Mouse (Mus musculus) brain, embryonic 18.5 days (tissue): Measurements from ENCODE around the gene Keap1.
"Not testable (repeated sequence)": the region's sequence is repeated elsewhere in the genome, so short reads cannot be mapped to it uniquely, and the experiment has no call there.

Experiments used
- DNase-seq: peaks from one replicate; pipeline ENCODE4 v3.0.0-alpha.2; 2012; ENCODE audit warnings: low read depth, low spot score

Keap1 gene

DNA sequence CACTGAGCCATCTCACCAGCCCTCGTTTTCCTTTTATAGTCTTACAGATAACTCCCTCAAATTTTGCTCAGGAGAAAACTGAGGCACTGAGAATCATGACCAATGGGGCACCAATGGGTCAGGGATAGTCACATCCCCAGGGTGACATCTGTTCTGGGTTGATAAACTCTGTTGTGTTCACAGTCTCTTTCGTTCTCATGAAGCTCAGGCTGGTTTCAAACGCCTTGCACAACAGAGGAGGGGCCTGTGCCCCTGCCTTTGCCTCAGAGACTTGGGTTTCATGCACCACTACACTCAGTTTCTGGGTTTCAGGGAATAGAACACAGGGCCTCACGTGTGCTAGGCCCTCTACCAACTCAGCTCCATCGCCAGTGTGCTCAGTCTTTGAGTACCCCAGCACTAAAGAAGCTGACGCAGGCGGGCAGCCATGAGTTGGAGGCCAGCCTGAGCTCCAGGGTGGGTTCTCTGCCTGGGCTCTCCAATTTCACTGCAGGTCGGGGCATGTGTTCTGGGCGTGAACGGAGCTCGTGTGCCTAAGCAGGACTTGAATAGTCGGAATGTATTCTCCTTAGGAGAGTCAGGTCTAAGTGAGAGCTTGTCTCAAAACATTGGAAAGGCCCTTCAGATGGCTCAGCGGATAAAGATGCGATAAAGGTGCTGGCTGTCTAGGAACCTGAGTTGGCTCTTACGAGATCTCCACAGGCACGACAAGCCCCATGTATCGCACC lies 25.3 kb upstream of the Keap1 start:
- DNase-seq, result no peak

DNA sequence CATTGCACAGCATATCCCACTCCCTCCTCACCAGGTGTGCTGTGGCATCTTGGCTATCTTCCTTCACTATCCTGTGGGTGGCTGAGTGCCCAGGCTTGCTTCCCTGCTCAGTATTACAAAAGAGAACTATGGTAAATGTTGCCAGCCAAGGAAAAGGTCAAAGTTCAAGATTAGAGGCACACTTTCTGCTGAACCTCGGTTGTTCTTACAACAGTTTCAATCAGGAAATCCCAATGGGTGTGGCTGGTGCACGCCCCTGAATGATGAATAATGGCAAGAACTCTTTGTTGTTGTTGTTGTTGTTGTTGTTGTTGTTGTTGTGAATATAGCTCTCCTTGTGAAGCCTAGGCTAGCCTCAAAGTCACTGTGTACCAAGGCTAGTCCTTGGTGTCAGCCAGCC lies 22.7 kb upstream of the Keap1 start:
- no peak for DNase-seq

DNA sequence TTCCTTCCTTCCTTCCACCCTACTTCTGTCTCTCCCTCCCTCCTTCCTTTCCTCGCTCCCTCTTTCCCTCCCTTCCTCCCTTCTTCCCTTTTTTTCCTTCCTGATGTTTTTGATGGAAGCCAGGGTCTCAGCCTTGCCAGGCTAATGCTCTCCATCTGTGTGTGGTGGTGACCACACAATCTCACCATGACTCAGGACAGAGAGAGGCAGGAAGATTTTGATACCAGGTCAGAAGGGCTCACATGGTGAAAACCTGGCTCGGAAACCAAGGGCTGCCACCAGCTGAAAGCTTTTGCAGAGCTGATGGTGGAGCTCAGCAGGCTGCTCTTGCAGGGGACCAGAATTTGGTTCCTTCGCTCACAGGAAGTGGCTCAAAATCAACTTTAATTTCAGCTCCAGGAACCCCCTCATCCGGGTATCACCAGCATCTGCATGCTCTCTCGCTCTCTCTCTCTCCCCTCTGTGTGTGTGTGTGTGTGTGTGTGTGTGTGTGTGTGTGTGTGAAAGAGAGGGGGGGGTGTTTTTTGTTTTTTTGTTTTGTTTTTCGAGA lies 21.4 kb upstream of the Keap1 start:
- no peak for DNase-seq

DNA sequence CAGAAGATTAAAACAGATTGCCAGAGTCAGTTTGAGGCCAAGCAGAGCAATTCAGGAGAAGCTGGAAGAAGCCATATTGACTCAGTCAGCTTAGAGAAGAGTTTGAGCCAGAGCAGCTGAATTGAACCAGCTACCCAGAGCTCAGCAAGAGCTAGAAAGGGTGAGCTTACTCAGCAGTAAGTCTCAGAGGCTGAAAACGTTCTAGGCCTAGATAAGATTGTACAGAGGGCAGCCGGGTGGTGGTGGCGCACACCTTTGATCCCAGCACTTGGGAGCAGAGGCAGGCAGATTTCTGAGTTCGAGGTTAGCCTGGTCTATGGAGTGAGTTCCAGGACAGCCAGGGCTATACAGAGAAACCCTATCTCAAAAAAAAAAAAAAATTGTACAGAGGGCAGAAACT lies 17.2 kb upstream of the Keap1 start:
- not testable (repeated sequence) for DNase-seq

- no peak for DNase-seq
Measured at GRCm38 (mm10) chr9:21254690-21255089, 15.5 kb upstream of the Keap1 start.

DNA sequence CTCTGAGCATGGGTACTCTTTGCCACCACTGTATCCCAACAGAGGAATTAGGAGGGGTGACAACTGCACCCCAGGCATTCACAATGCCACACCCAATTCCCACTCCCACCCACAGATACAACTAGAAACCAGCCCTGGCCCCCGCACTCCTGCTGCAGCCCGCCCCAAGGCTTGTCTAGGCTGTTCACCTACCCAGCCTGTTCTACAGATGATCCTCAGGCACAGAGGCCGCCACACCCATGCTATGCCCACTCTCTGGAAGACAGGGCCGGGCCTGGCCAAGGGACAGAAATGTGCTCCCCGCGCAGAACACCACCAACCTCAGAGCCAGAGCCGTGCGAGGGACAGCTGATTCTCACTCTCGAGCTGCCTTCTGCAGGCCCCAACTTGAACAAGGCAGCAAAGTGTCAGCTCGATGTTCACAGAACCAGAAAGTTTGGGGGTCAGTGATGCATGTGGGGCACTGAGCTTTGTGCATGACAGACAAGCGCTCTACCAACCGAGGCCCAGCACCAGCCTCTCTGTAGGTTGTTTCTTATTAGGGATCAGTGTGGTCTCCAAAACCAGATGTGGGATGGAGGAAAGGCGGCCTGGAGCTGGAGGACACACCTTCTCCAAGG lies 12.1 kb upstream of the Keap1 start:
- DNase-seq, result no peak

DNA sequence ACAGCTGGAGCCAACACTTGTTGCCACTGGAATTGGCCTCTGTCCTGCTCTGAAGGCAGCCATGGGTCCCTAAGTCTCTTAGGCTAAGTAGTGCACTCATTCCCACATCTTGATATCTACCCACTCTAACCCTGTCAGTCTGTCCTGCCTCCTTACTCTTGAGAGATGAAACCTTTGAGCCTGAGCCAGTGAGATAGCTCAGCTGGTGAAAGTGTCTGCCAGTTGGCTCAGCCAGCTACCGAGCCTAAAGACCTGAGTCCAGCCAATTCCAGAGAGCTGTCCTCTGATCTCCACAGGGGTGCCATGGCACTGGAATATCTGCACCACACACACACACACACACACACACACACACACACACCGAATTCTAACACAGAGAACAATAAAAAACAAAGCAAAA lies 11.3 kb upstream of the Keap1 start:
- no peak for DNase-seq

GRCm38 (mm10) chr9:21249629-21250508 lies 10.7 kb upstream of the Keap1 start:
- no peak for DNase-seq

DNA sequence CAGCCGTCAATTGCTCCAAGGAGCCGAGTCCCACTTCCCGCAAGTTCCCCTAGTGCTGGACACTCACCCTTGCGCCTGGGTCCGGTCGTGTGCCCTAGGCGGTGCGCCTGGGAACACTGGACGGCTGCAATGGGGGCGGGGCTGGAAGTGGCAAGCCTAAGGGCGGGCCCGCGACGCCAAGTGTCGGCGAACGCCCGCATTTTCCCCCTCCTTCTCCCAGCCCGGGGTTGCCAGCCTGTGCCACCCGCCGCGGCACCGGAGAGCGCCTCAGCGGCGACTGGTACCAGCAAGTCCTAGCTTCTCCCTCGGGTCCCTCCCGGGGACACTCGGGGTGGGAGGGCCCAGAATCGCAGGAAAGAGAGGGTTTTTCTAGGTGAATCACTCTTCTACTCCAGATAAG lies 9.2 kb upstream of the Keap1 start, which contains the start of gene S1pr5:
Gene S1pr5, minus strand, starts transcription at position 118 of the 400 bp plus-strand sequence.
- no peak for DNase-seq

- DNase-seq, result no peak
Measured at GRCm38 (mm10) chr9:21246342-21246741, 7.2 kb upstream of the Keap1 start.

GRCm38 (mm10) chr9:21245113-21245487 lies 5.9 kb upstream of the Keap1 start:
- no peak for DNase-seq

DNA sequence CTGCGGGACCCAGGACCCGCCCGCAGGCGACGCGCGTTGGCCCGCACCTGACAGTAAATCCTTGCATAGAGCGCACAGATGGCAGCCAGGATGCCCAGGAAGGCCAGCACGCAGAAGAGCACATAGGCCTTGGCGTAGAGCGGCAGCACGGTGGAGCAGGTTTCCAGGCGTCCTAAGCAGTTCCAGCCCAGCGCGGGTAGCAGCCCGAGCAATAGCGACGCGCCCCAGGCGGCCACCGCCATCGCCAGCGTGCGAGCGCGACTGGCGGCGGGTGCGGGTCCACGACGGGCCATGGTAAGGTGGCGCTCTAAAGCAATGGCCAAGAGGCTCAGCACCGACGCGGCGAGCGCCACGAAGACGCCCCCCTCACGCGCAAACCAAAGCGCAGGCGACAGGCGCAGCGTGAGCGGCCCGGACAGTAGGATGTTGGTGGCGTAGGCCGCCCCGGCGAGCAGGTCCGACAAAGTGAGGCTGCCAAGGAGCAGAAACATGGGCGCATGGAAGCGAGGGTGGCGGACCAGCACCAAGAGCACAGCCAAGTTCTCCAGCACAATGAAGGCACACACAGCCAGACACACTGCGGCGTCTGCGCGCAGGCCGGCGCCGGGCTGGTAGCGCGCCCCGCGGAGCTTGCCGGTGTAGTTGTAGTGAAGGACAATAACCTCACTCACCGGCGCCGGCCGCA lies 5.4 kb upstream of the Keap1 start:
- DNase-seq, result no peak

GRCm38 (mm10) chr9:21243826-21244427 lies 4.8 kb upstream of the Keap1 start:
- no peak for DNase-seq

- no peak for DNase-seq
Measured at GRCm38 (mm10) chr9:21241343-21241742, 2.2 kb upstream of the Keap1 start.

GRCm38 (mm10) chr9:21239465-21239848 lies 296 bp upstream of the Keap1 start:
- no peak for DNase-seq

DNA sequence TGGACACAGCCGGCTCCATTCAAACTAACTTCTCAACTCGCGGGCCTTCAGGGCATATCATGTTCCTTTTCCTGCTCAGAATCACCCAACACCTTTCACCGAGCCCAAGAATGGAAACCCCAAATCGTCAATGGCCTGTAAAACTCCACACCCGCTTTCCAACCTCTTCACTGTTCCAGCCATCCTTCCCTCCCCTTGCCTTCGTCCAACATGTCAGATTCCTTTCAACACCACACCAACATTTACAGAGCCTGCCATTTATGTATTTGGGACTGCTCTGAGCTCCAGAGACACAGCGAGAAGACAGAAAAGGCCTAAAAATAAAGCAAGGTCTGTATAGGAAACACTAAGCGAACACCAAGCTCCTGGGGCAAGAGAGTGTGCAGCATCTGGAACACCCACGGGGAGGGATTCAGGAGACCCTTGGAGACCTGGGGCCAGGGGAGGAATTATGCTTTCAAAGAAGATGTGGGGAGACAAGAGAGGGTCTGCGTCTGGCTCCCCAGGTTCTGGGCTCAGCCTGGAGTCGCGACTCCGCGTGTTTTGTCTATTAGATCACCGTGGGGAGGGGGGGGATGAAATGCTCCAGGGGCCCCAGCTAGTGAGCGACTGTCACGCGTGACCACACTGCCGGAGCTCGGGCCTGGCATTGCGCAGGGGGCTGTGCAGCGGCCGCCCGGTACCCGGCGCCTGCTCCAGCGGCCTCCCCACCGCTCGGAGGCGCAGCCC lies 993 bp downstream of the Keap1 start:
- DNase-seq, result no peak

GRCm38 (mm10) chr9:21237368-21238003 lies 1.7 kb downstream of the Keap1 start:
- no peak for DNase-seq

- no peak for DNase-seq
Measured at GRCm38 (mm10) chr9:21236991-21237367, 2.2 kb downstream of the Keap1 start.

DNA sequence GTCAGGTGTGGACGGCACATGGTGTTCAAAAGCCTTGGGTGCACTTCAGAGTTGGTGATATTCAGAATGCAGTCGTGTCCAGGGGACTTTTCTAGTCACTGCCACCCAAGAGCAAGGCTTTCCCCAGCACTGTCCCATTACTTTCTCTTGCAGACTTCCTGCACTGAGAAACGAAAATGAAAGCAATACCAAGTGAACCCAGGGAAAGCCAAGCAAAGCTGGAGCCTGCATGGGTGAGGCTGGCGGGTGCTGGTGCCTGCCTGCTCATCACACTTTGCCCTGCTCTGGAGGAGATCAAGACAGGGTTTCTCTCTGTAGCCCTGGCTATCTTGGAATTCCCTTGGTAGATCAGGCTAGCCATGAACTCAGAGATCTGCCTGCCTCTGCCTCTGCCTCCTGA lies 3.8 kb downstream of the Keap1 start:
- no peak for DNase-seq

DNA sequence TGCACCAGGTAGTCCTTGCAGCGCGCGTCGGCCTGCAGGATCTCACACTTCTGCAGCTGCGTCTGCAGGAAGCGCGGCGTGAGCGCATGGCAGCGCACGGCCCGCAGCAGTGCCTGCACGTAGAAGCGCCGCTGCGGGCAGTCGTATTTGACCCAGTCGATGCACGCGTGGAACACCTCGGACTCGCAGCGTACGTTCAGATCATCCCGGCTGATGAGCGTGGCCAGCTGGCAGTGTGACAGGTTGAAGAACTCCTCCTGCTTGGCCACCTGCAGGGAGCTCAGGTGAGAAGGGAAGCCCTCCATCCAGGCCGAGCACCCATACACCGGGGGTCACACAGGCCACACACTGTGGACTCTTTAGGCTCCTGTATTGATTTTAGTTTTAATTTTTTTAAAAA lies 5.4 kb downstream of the Keap1 start:
- DNase-seq, result no peak
